Mouse (Mus musculus): Measurements from ENCODE around the gene Olfr420. TPM values are rescaled to one million over a fixed set of nuclear protein-coding genes. Genes with fewer than 3 reads are reported as not detected.
A peak's percentile ranks its signal among the peaks of the same experiment; 100 is the strongest.

The Olfr420 gene
- polyA plus RNA-seq, 2 experiments: 0.30 TPM; not detected in 1

DNA sequence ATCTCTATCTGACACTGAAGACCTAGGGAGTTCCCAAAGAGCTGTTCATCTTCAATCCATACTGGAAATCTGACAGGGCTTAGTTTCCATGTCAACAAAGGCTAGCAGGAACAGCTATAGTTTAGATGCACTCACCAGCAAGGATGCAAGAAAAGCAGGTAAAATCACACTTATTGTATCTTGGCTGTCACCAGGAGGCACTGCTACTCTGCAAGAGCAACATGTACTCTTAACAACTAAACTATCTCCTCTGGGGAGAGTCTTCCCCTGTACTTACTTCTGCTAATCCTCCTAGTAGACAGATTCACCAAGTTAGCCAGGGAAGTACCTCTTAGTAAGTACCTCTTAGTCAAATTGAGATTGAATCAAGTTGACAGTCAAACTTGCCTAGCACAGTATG is 13.6 kb downstream of the Olfr420 start:
- ATAC-seq (ENCODE audit: insufficient read depth): no peak
- Histone ChIP-seq H3K4me3 (ENCODE audit: insufficient read depth in 1 of 2, low read depth in 2 of 2, low read length in 2 of 2) (no peak overlapping the region), H3K4me1 (replicated peaks; ENCODE audit: control insufficient read depth in 2 of 2, insufficient read depth in 2 of 2, low read length in 1 of 2) (peaks cover 15 to 18% of the 10 kb centered on the region in 2 experiments), H3K9ac (replicated peaks) (no peak overlapping the region), H3K9me3 (ENCODE audit: control insufficient read depth, low read length) (no peaks in the 10 kb centered on the region), H3K4me2 (ENCODE audit: low read depth) (no peak overlapping the region), H3K36me3 (replicated peaks; ENCODE audit: control insufficient read depth, insufficient read depth, low read depth) (peaks cover under 1% of the 10 kb centered on the region), H3K27me3 (ENCODE audit: control insufficient read depth, insufficient read depth, low read length) (no peaks in the 10 kb centered on the region), H3K27ac (no peak overlapping the region; the same call in 1 of the 2 replicates)
- peak in 1 of 3 experiments; percentile 61 for DNase-seq (ENCODE audit: low read depth in 3 of 3, low spot score in 3 of 3)
- TF ChIP-seq CTCF (IDR thresholded peaks at IDR 0.05; ENCODE audit: low read depth) (peak; percentile 56), EP300 (IDR thresholded peaks at IDR 0.05; ENCODE audit: low read depth) (no peak)

DNA sequence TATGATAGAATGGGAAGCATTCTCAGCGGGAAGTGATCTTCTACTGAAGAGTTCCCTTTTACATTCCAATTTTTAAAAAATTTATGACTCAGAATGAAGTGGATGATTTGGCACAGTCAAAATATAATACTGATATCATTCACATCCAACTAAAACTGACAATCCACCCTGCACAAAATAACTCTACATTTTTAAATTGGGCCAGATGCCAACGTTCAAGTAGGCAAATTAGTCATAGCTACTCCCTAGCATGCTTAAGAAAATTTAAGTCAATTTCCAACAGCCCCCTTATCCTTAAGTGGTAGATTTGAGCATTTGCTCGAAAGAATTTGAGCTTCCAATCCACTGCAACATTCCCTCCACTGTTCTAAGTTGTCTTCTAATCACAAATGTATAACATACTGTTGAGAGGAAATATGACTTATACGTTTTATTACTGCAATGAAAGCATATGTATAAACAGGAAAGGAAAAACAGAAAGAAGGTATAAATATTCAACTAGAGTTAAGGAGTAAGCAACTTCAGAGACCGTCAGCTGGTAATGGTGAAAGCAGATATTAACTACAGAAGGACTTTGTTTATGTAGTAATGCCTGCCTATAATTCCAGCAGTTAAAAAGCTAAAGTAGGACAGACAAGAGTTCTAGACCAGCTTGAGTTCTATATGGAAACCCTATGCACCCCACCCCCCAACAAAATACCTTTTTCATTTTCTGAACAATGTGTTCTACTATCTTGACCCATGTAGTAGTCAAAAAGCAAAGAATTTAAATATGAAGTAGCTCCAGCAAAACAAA is 15.5 kb downstream of the Olfr420 start:
- WGBS (ENCODE audit: insufficient replicate concordance): 47% methylated on average over 5 of the region's 5 CpGs
- peaks cover 16% of the 10 kb centered on the region for H3K36me3 ChIP-seq (replicated peaks; ENCODE audit: control insufficient read depth, insufficient read depth, low read depth)
- peak overlapping the region; percentile 95 for H3K4me2 ChIP-seq (ENCODE audit: low read depth)
- DNase-seq (ENCODE audit: low read depth in 3 of 3, low spot score in 3 of 3) (no peak), ATAC-seq (ENCODE audit: insufficient read depth) (peak; percentile 36; the same call in 1 of the 2 replicates)
- H3K27me3 ChIP-seq (ENCODE audit: control insufficient read depth, insufficient read depth, low read length): no peaks in the 10 kb centered on the region
- H3K4me1 ChIP-seq (replicated peaks; ENCODE audit: control insufficient read depth in 2 of 2, insufficient read depth in 2 of 2, low read length in 1 of 2): peaks cover 21 to 24% of the 10 kb centered on the region in 2 experiments
- H3K4me3 ChIP-seq (ENCODE audit: insufficient read depth in 1 of 2, low read depth in 2 of 2, low read length in 2 of 2): peak overlapping the region in 1 of 2 experiments; percentile 33; a peak in 2 of 4 replicates
- peak overlapping the region; percentile 98 for H3K27ac ChIP-seq
- TF ChIP-seq CTCF (IDR thresholded peaks at IDR 0.05; ENCODE audit: low read depth): no peak
- no peak for TF ChIP-seq EP300 (IDR thresholded peaks at IDR 0.05; ENCODE audit: low read depth)
- peak overlapping the region; percentile 73 for H3K9ac ChIP-seq (replicated peaks)
- H3K9me3 ChIP-seq (ENCODE audit: control insufficient read depth, low read length): no peaks in the 10 kb centered on the region

GRCm38 (mm10) chr1:174171537-174171936 is 16.1 kb downstream of the Olfr420 start:
- 7% methylated on average over 2 of the region's 2 CpGs for WGBS (ENCODE audit: insufficient replicate concordance)
- Histone ChIP-seq H3K36me3 (replicated peaks; ENCODE audit: control insufficient read depth, insufficient read depth, low read depth) (peaks cover 19% of the 10 kb centered on the region), H3K27ac (peak overlapping the region; percentile 98), H3K4me3 (ENCODE audit: insufficient read depth in 1 of 2, low read depth in 2 of 2, low read length in 2 of 2) (peak overlapping the region; percentile 38 to 48; a peak in 3 of 4 replicates), H3K9ac (replicated peaks) (peak overlapping the region; percentile 81), H3K4me2 (ENCODE audit: low read depth) (peak overlapping the region; percentile 95), H3K4me1 (replicated peaks; ENCODE audit: control insufficient read depth in 2 of 2, insufficient read depth in 2 of 2, low read length in 1 of 2) (peaks cover 21 to 24% of the 10 kb centered on the region in 2 experiments), H3K9me3 (ENCODE audit: control insufficient read depth, low read length) (no peaks in the 10 kb centered on the region), H3K27me3 (ENCODE audit: control insufficient read depth, insufficient read depth, low read length) (no peaks in the 10 kb centered on the region)
- ATAC-seq (ENCODE audit: insufficient read depth) (peak; percentile 99), DNase-seq (ENCODE audit: low read depth in 3 of 3, low spot score in 3 of 3) (peak; percentile 92 to 93 (median 93))
- peak; percentile 97 for TF ChIP-seq EP300 (IDR thresholded peaks at IDR 0.05; ENCODE audit: low read depth)
- no peak for TF ChIP-seq CTCF (IDR thresholded peaks at IDR 0.05; ENCODE audit: low read depth)

DNA sequence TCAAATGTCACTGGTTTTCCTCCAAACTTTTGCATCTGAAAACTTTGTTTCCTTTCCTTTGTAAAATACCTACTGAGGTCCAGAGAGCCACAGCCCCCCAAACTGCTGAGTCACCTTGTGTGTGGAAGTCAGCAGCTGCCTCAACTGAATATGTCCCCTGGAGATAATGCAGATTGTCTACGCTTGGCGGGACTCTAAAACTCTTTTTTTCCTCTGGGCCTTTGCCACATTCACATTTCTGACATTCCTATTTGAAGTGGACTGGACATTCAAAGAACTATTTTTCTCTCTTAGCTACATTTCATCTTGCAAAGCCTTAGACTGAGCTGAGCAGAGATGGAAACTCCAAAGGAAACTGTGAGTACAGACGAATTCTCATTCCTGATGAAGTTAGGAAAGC is 17.2 kb downstream of the Olfr420 start, which contains the start of gene Spta1:
Gene Spta1 (plus strand): TSS at position 172 of the 400 bp plus-strand sequence.
- Histone ChIP-seq H3K4me1 (replicated peaks; ENCODE audit: control insufficient read depth in 2 of 2, insufficient read depth in 2 of 2, low read length in 1 of 2) (peaks cover 21 to 27% of the 10 kb centered on the region in 2 experiments), H3K27me3 (ENCODE audit: control insufficient read depth, insufficient read depth, low read length) (no peaks in the 10 kb centered on the region), H3K27ac (peak within 1 kb of the TSS; percentile 98), H3K4me3 (ENCODE audit: insufficient read depth in 1 of 2, low read depth in 2 of 2, low read length in 2 of 2) (peak within 1 kb of the TSS; percentile 70 to 86), H3K9ac (replicated peaks) (peak within 1 kb of the TSS; percentile 89), H3K9me3 (ENCODE audit: control insufficient read depth, low read length) (no peaks in the 10 kb centered on the region), H3K36me3 (replicated peaks; ENCODE audit: control insufficient read depth, insufficient read depth, low read depth) (peaks cover 28% of the 10 kb centered on the region), H3K4me2 (ENCODE audit: low read depth) (peak within 1 kb of the TSS; percentile 95)
- TF ChIP-seq EP300 (IDR thresholded peaks at IDR 0.05; ENCODE audit: low read depth) (peak; percentile 90), CTCF (IDR thresholded peaks at IDR 0.05; ENCODE audit: low read depth) (no peak)
- DNase-seq (ENCODE audit: low read depth in 3 of 3, low spot score in 3 of 3): peak; percentile 88 to 90 (median 89)
- ATAC-seq (ENCODE audit: insufficient read depth): peak; percentile 76
- 8% methylated on average over 3 of the region's 3 CpGs for WGBS (ENCODE audit: insufficient replicate concordance)

DNA sequence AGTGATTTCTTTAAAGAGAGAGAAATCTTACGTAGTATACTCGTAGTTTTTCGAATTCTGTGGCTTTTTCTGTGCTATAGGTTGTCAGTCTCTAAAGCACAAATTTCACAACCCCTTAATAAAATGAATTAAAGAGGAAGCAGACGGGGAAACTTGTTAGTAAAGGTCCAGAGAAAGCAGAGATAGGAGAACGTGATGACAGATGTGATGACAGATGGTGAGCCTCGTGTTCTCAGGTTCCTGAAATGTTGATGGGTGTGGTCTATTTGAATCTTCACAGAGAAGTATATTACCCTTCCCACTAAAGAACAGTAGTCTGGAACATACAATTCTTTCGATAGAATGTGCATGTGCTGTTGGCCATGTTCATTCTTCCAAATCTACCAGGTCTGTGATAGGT is 49.3 kb downstream of the Olfr420 start:
- no peak overlapping the region for H3K27ac ChIP-seq
- ATAC-seq (ENCODE audit: insufficient read depth) (no peak), DNase-seq (ENCODE audit: low read depth in 3 of 3, low spot score in 3 of 3) (no peak)
- TF ChIP-seq CTCF (IDR thresholded peaks at IDR 0.05; ENCODE audit: low read depth): no peak
- TF ChIP-seq EP300 (IDR thresholded peaks at IDR 0.05; ENCODE audit: low read depth): no peak
- no peak overlapping the region for H3K4me3 ChIP-seq (ENCODE audit: insufficient read depth in 1 of 2, low read depth in 2 of 2, low read length in 2 of 2)
- H3K4me2 ChIP-seq (ENCODE audit: low read depth): no peak overlapping the region
- H3K27me3 ChIP-seq (ENCODE audit: control insufficient read depth, insufficient read depth, low read length): no peaks in the 10 kb centered on the region
- WGBS (ENCODE audit: insufficient replicate concordance): 55% methylated on average over 7 of the region's 7 CpGs
- H3K9me3 ChIP-seq (ENCODE audit: control insufficient read depth, low read length): no peaks in the 10 kb centered on the region
- H3K9ac ChIP-seq (replicated peaks): no peak overlapping the region
- H3K36me3 ChIP-seq (replicated peaks; ENCODE audit: control insufficient read depth, insufficient read depth, low read depth): peaks cover 75% of the 10 kb centered on the region
- no peaks in the 10 kb centered on the region for H3K4me1 ChIP-seq (replicated peaks; ENCODE audit: control insufficient read depth in 2 of 2, insufficient read depth in 2 of 2, low read length in 1 of 2)

Other genes with a start within 250 kb of the Olfr420 start
- 0.61 and 1.2 TPM in 2 replicates for gene Ifi211, start 242.6 kb upstream of the Olfr420 start, polyA plus RNA-seq (2012; rRNA removed)
- gene Ifi211, start 242.6 kb upstream of the Olfr420 start, polyA plus RNA-seq (2014; fragmentation: Nextera tagmentation; extraction: Ambion mirVana): 1.5 and 1.6 TPM in 2 replicates
- gene Mndal, start 213.1 kb upstream of the Olfr420 start, polyA plus RNA-seq (2012; rRNA removed): 1.0 and 2.6 TPM in 2 replicates
- gene Mndal, start 213.1 kb upstream of the Olfr420 start, polyA plus RNA-seq (2014; fragmentation: Nextera tagmentation; extraction: Ambion mirVana): 2.0 and 2.8 TPM in 2 replicates
- gene Ifi203, start 213.0 kb upstream of the Olfr420 start, polyA plus RNA-seq (2012; rRNA removed): 1.1 and 1.4 TPM in 2 replicates
- gene Ifi203, start 213.0 kb upstream of the Olfr420 start, polyA plus RNA-seq (2014; fragmentation: Nextera tagmentation; extraction: Ambion mirVana): 2.1 and 2.9 TPM in 2 replicates
- not detected in 2 replicates for gene Ifi202b, start 172.9 kb upstream of the Olfr420 start, polyA plus RNA-seq (2012; rRNA removed)
- not detected in 2 replicates for gene Ifi202b, start 172.9 kb upstream of the Olfr420 start, polyA plus RNA-seq (2014; fragmentation: Nextera tagmentation; extraction: Ambion mirVana)
- 0.24 and 0.28 TPM in 2 replicates for gene Ifi205, start 123.8 kb upstream of the Olfr420 start, polyA plus RNA-seq (2012; rRNA removed)
- gene Ifi205, start 123.8 kb upstream of the Olfr420 start, polyA plus RNA-seq (2014; fragmentation: Nextera tagmentation; extraction: Ambion mirVana): 0.67 and 0.68 TPM in 2 replicates
- gene Olfr433, start 114.9 kb upstream of the Olfr420 start, polyA plus RNA-seq (2012; rRNA removed): 0.06 and 0.10 TPM in 2 replicates
- gene Olfr433, start 114.9 kb upstream of the Olfr420 start, polyA plus RNA-seq (2014; fragmentation: Nextera tagmentation; extraction: Ambion mirVana): 0.03 and 0.08 TPM in 2 replicates
- not detected in 2 replicates for gene Olfr432, start 106.4 kb upstream of the Olfr420 start, polyA plus RNA-seq (2012; rRNA removed)
- gene Olfr432, start 106.4 kb upstream of the Olfr420 start, polyA plus RNA-seq (2014; fragmentation: Nextera tagmentation; extraction: Ambion mirVana): not detected in 2 replicates
- gene Olfr430, start 89.0 kb upstream of the Olfr420 start, polyA plus RNA-seq (2012; rRNA removed): not detected in 2 replicates
- not detected in 2 replicates for gene Olfr430, start 89.0 kb upstream of the Olfr420 start, polyA plus RNA-seq (2014; fragmentation: Nextera tagmentation; extraction: Ambion mirVana)
- gene Olfr429, start 71.3 kb upstream of the Olfr420 start, polyA plus RNA-seq (2012; rRNA removed): not detected in 2 replicates
- not detected in 2 replicates for gene Olfr429, start 71.3 kb upstream of the Olfr420 start, polyA plus RNA-seq (2014; fragmentation: Nextera tagmentation; extraction: Ambion mirVana)
- gene Olfr427, start 58.7 kb upstream of the Olfr420 start, polyA plus RNA-seq (2012; rRNA removed): not detected in 2 replicates
- not detected in 2 replicates for gene Olfr427, start 58.7 kb upstream of the Olfr420 start, polyA plus RNA-seq (2014; fragmentation: Nextera tagmentation; extraction: Ambion mirVana)
- gene Olfr231, start 34.5 kb upstream of the Olfr420 start, polyA plus RNA-seq (2012; rRNA removed): not detected in 2 replicates
- gene Olfr231, start 34.5 kb upstream of the Olfr420 start, polyA plus RNA-seq (2014; fragmentation: Nextera tagmentation; extraction: Ambion mirVana): not detected in 2 replicates
- not detected in 2 replicates for gene Olfr424, start 24.1 kb upstream of the Olfr420 start, polyA plus RNA-seq (2012; rRNA removed)
- gene Olfr424, start 24.1 kb upstream of the Olfr420 start, polyA plus RNA-seq (2014; fragmentation: Nextera tagmentation; extraction: Ambion mirVana): not detected in 2 replicates
- 23.1 and 38.7 TPM in 2 replicates for gene Spta1, start 17.1 kb downstream of the Olfr420 start, polyA plus RNA-seq (2012; rRNA removed)
- 45.0 and 49.1 TPM in 2 replicates for gene Spta1, start 17.1 kb downstream of the Olfr420 start, polyA plus RNA-seq (2014; fragmentation: Nextera tagmentation; extraction: Ambion mirVana)
- not detected in 2 replicates for gene Olfr419, start 96.4 kb downstream of the Olfr420 start, polyA plus RNA-seq (2012; rRNA removed)
- gene Olfr419, start 96.4 kb downstream of the Olfr420 start, polyA plus RNA-seq (2014; fragmentation: Nextera tagmentation; extraction: Ambion mirVana): 0.16 and 0.27 TPM in 2 replicates
- gene Mptx1, start 174.9 kb downstream of the Olfr420 start, polyA plus RNA-seq (2012; rRNA removed): not detected in 2 replicates
- not detected in 2 replicates for gene Mptx1, start 174.9 kb downstream of the Olfr420 start, polyA plus RNA-seq (2014; fragmentation: Nextera tagmentation; extraction: Ambion mirVana)
- gene Olfr417, start 209.5 kb downstream of the Olfr420 start, polyA plus RNA-seq (2012; rRNA removed): 0.01 TPM in 2 replicates
- gene Olfr417, start 209.5 kb downstream of the Olfr420 start, polyA plus RNA-seq (2014; fragmentation: Nextera tagmentation; extraction: Ambion mirVana): 0.04 TPM in 1 of 2 replicates, not detected in the other
- gene Olfr248, start 235.4 kb downstream of the Olfr420 start, polyA plus RNA-seq (2012; rRNA removed): 0.03 TPM in 1 of 2 replicates, not detected in the other
- gene Olfr248, start 235.4 kb downstream of the Olfr420 start, polyA plus RNA-seq (2014; fragmentation: Nextera tagmentation; extraction: Ambion mirVana): not detected in 2 replicates